Mouse (Mus musculus): ENCODE measurements around the gene Neurl3. TPM values are rescaled to one million over a fixed set of nuclear protein-coding genes. Genes with fewer than 3 reads are reported as not detected.

Neurl3 gene
- polyA plus RNA-seq, 1 experiment from 2014 or later, result 0.67 TPM

- Histone ChIP-seq H3K4me3 (replicated peaks) (no peak overlapping the region), H3K27me3 (peaks cover 3% of the 10 kb centered on the region; the same call in 1 of the 2 replicates), H3K4me1 (replicated peaks) (no peaks in the 10 kb centered on the region), H3K27ac (no peak overlapping the region), H3K36me3 (no peaks in the 10 kb centered on the region), H3K4me2 (replicated peaks) (no peak overlapping the region), H3K9ac (replicated peaks) (no peak overlapping the region), H3K9me3 (no peaks in the 10 kb centered on the region)
- WGBS, result 87% methylated on average over 8 of the region's 8 CpGs
- ATAC-seq, result no peak
Observed at GRCm38 (mm10) chr1:36293470-36293869, 19.0 kb upstream of the Neurl3 start.

GRCm38 (mm10) chr1:36281849-36282248 is 7.4 kb upstream of the Neurl3 start:
- Histone ChIP-seq H3K4me2 (replicated peaks) (no peak overlapping the region), H3K9me3 (no peaks in the 10 kb centered on the region), H3K27ac (no peak overlapping the region), H3K36me3 (no peaks in the 10 kb centered on the region), H3K4me3 (replicated peaks) (no peak overlapping the region), H3K27me3 (no peaks in the 10 kb centered on the region), H3K4me1 (replicated peaks) (no peaks in the 10 kb centered on the region), H3K9ac (replicated peaks) (no peak overlapping the region)
- no peak for ATAC-seq
- 90% methylated on average over 6 of the region's 6 CpGs for WGBS

- Histone ChIP-seq H3K27me3 (no peaks in the 10 kb centered on the region), H3K27ac (no peak overlapping the region), H3K36me3 (no peaks in the 10 kb centered on the region), H3K4me1 (replicated peaks) (no peaks in the 10 kb centered on the region), H3K9ac (replicated peaks) (no peak overlapping the region), H3K4me2 (replicated peaks) (no peak overlapping the region), H3K9me3 (no peaks in the 10 kb centered on the region), H3K4me3 (replicated peaks) (no peak overlapping the region)
- 86% methylated on average over 3 of the region's 3 CpGs for WGBS
- no peak for ATAC-seq
Observed at GRCm38 (mm10) chr1:36280938-36281337, 6.5 kb upstream of the Neurl3 start.

GRCm38 (mm10) chr1:36279202-36279601 is 4.7 kb upstream of the Neurl3 start:
- H3K9ac ChIP-seq (replicated peaks), result no peak overlapping the region
- no peak overlapping the region for H3K4me3 ChIP-seq (replicated peaks)
- H3K4me2 ChIP-seq (replicated peaks), result no peak overlapping the region
- no peaks in the 10 kb centered on the region for H3K4me1 ChIP-seq (replicated peaks)
- no peak overlapping the region for H3K27ac ChIP-seq
- no peaks in the 10 kb centered on the region for H3K36me3 ChIP-seq
- H3K27me3 ChIP-seq, result no peaks in the 10 kb centered on the region
- no peaks in the 10 kb centered on the region for H3K9me3 ChIP-seq
- peak; percentile 40; the same call in 1 of the 2 replicates for ATAC-seq
- 28% methylated on average over 3 of the region's 3 CpGs for WGBS

GRCm38 (mm10) chr1:36277267-36278060 is 3.0 kb upstream of the Neurl3 start:
- Histone ChIP-seq H3K4me2 (replicated peaks) (no peak overlapping the region), H3K36me3 (no peaks in the 10 kb centered on the region), H3K4me1 (replicated peaks) (no peaks in the 10 kb centered on the region), H3K9me3 (no peaks in the 10 kb centered on the region), H3K4me3 (replicated peaks) (no peak overlapping the region), H3K27ac (no peak overlapping the region), H3K9ac (replicated peaks) (no peak overlapping the region), H3K27me3 (no peaks in the 10 kb centered on the region)
- ATAC-seq, result peak; percentile 32; the same call in 1 of the 2 replicates
- WGBS, result 18% methylated on average over 7 of the region's 7 CpGs

GRCm38 (mm10) chr1:36275635-36276389 is 1.3 kb upstream of the Neurl3 start:
- no peak for ATAC-seq
- H3K4me2 ChIP-seq (replicated peaks), result no peak overlapping the region
- H3K27ac ChIP-seq, result no peak overlapping the region
- 68% methylated on average over 13 of the region's 13 CpGs for WGBS
- H3K4me3 ChIP-seq (replicated peaks), result no peak overlapping the region
- H3K9ac ChIP-seq (replicated peaks), result no peak overlapping the region
- no peaks in the 10 kb centered on the region for H3K36me3 ChIP-seq
- no peaks in the 10 kb centered on the region for H3K4me1 ChIP-seq (replicated peaks)
- H3K27me3 ChIP-seq, result no peaks in the 10 kb centered on the region
- H3K9me3 ChIP-seq, result no peaks in the 10 kb centered on the region

GRCm38 (mm10) chr1:36273288-36273687 is 1.2 kb downstream of the Neurl3 start:
- H3K9me3 ChIP-seq, result no peaks in the 10 kb centered on the region
- H3K4me3 ChIP-seq (replicated peaks), result no peak overlapping the region
- H3K27ac ChIP-seq, result no peak overlapping the region
- H3K9ac ChIP-seq (replicated peaks), result no peak overlapping the region
- H3K36me3 ChIP-seq, result no peaks in the 10 kb centered on the region
- WGBS, result 55% methylated on average over 9 of the region's 9 CpGs
- peaks cover 13% of the 10 kb centered on the region; the same call in 1 of the 2 replicates for H3K27me3 ChIP-seq
- 0 out of 2 replicates have a peak, but pooled peaks cover 2% of the 10 kb centered on the region for H3K4me1 ChIP-seq (replicated peaks)
- no peak overlapping the region for H3K4me2 ChIP-seq (replicated peaks)
- no peak for ATAC-seq

GRCm38 (mm10) chr1:36272546-36272945 is 1.9 kb downstream of the Neurl3 start:
- Histone ChIP-seq H3K4me3 (replicated peaks) (no peak overlapping the region), H3K4me1 (replicated peaks) (0 out of 2 replicates have a peak, but pooled peaks cover 2% of the 10 kb centered on the region), H3K27me3 (peaks cover 13% of the 10 kb centered on the region; the same call in 1 of the 2 replicates), H3K9me3 (no peaks in the 10 kb centered on the region), H3K27ac (no peak overlapping the region), H3K9ac (replicated peaks) (no peak overlapping the region), H3K4me2 (replicated peaks) (no peak overlapping the region), H3K36me3 (no peaks in the 10 kb centered on the region)
- ATAC-seq, result no peak
- WGBS, result 86% methylated on average over 5 of the region's 5 CpGs

GRCm38 (mm10) chr1:36271516-36272230 is 2.8 kb downstream of the Neurl3 start:
- Histone ChIP-seq H3K4me1 (replicated peaks) (0 out of 2 replicates have a peak, but pooled peaks cover 2% of the 10 kb centered on the region), H3K4me3 (replicated peaks) (no peak overlapping the region), H3K4me2 (replicated peaks) (no peak overlapping the region), H3K27me3 (peaks cover 13% of the 10 kb centered on the region; the same call in 1 of the 2 replicates), H3K36me3 (no peaks in the 10 kb centered on the region), H3K27ac (no peak overlapping the region), H3K9me3 (no peaks in the 10 kb centered on the region), H3K9ac (replicated peaks) (no peak overlapping the region)
- ATAC-seq, result no peak
- 78% methylated on average over 8 of the region's 8 CpGs for WGBS

- 58% methylated on average over 3 of the region's 3 CpGs for WGBS
- Histone ChIP-seq H3K4me2 (replicated peaks) (no peak overlapping the region), H3K4me1 (replicated peaks) (0 out of 2 replicates have a peak, but pooled peaks cover 2% of the 10 kb centered on the region)
Observed at GRCm38 (mm10) chr1:36270666-36271065, 3.8 kb downstream of the Neurl3 start.

GRCm38 (mm10) chr1:36269121-36269795 is 5.2 kb downstream of the Neurl3 start:
- ATAC-seq, result no peak
- H3K4me2 ChIP-seq (replicated peaks), result peak overlapping the region; percentile 37
- 0 out of 2 replicates have a peak, but pooled peaks cover 2% of the 10 kb centered on the region for H3K4me1 ChIP-seq (replicated peaks)
- 50% methylated on average over 54 of the region's 54 CpGs for WGBS
- no peaks in the 10 kb centered on the region for H3K36me3 ChIP-seq
- H3K27me3 ChIP-seq, result peaks cover 13% of the 10 kb centered on the region; the same call in 1 of the 2 replicates
- peak overlapping the region; percentile 10; the same call in 1 of the 2 replicates for H3K4me3 ChIP-seq (replicated peaks)
- H3K9me3 ChIP-seq, result no peaks in the 10 kb centered on the region
- H3K9ac ChIP-seq (replicated peaks), result no peak overlapping the region
- H3K27ac ChIP-seq, result no peak overlapping the region

More at GRCm38 (mm10) chr1:36270666-36271065, 3.8 kb downstream of the Neurl3 start:
- H3K4me3 ChIP-seq (replicated peaks), result no peak overlapping the region
- no peak overlapping the region for H3K9ac ChIP-seq (replicated peaks)
- no peaks in the 10 kb centered on the region for H3K9me3 ChIP-seq
- ATAC-seq, result no peak
- H3K36me3 ChIP-seq, result no peaks in the 10 kb centered on the region
- H3K27me3 ChIP-seq, result peaks cover 13% of the 10 kb centered on the region; the same call in 1 of the 2 replicates
- no peak overlapping the region for H3K27ac ChIP-seq
